Mouse (Mus musculus): ENCODE results near the gene Phactr2. TPM values are rescaled to one million over a fixed set of nuclear protein-coding genes. Genes with fewer than 3 reads are reported as not detected.

Phactr2 gene
- polyA plus RNA-seq, 1 experiment from 2014 or later = 6.7 TPM

- Histone ChIP-seq H3K4me1 (ENCODE audit: control insufficient read depth, insufficient read depth, low read depth, low read length) (no peaks in the 10 kb centered on the region), H3K9me3 (ENCODE audit: control insufficient read depth, low read length) (no peaks in the 10 kb centered on the region), H3K36me3 (ENCODE audit: control insufficient read depth, insufficient read depth, low read length) (no peaks in the 10 kb centered on the region), H3K4me2 (ENCODE audit: low read length) (no peak overlapping the region), H3K27ac (ENCODE audit: low read depth, low read length) (no peak overlapping the region), H3K9ac (ENCODE audit: low read depth, low read length) (no peak overlapping the region), H3K27me3 (replicated peaks; ENCODE audit: control insufficient read depth, insufficient read depth, low read length) (no peaks in the 10 kb centered on the region), H3K4me3 (ENCODE audit: low read length) (no peak overlapping the region)
- 31% methylated on average over 3 of the region's 3 CpGs for WGBS
- ATAC-seq = peak; percentile 72
These were observed 115.5 kb downstream of the Phactr2 start for GRCm38 (mm10) chr10:13358679-13359078.

GRCm38 (mm10) chr10:13346609-13347290 is 127.5 kb downstream of the Phactr2 start:
- 37% methylated on average over 5 of the region's 5 CpGs for WGBS
- H3K4me2 ChIP-seq (ENCODE audit: low read length) = no peak overlapping the region
- no peaks in the 10 kb centered on the region for H3K27me3 ChIP-seq (replicated peaks; ENCODE audit: control insufficient read depth, insufficient read depth, low read length)
- H3K4me1 ChIP-seq (ENCODE audit: control insufficient read depth, insufficient read depth, low read depth, low read length) = no peaks in the 10 kb centered on the region
- H3K36me3 ChIP-seq (ENCODE audit: control insufficient read depth, insufficient read depth, low read length) = no peaks in the 10 kb centered on the region
- no peak for ATAC-seq
- no peak overlapping the region for H3K27ac ChIP-seq (ENCODE audit: low read depth, low read length)
- no peaks in the 10 kb centered on the region for H3K9me3 ChIP-seq (ENCODE audit: control insufficient read depth, low read length)
- no peak overlapping the region for H3K9ac ChIP-seq (ENCODE audit: low read depth, low read length)
- H3K4me3 ChIP-seq (ENCODE audit: low read length) = no peak overlapping the region

GRCm38 (mm10) chr10:13340583-13340982 is 133.6 kb downstream of the Phactr2 start:
- H3K27me3 ChIP-seq (replicated peaks; ENCODE audit: control insufficient read depth, insufficient read depth, low read length) = no peaks in the 10 kb centered on the region
- H3K4me2 ChIP-seq (ENCODE audit: low read length) = no peak overlapping the region
- 80% methylated on average over 3 of the region's 3 CpGs for WGBS
- ATAC-seq = 0 out of 2 replicates have a peak, but pooled peaks have one; percentile 53
- no peak overlapping the region for H3K9ac ChIP-seq (ENCODE audit: low read depth, low read length)
- no peaks in the 10 kb centered on the region for H3K9me3 ChIP-seq (ENCODE audit: control insufficient read depth, low read length)
- H3K27ac ChIP-seq (ENCODE audit: low read depth, low read length) = no peak overlapping the region
- H3K4me1 ChIP-seq (ENCODE audit: control insufficient read depth, insufficient read depth, low read depth, low read length) = peaks cover 2% of the 10 kb centered on the region
- no peak overlapping the region for H3K4me3 ChIP-seq (ENCODE audit: low read length)
- H3K36me3 ChIP-seq (ENCODE audit: control insufficient read depth, insufficient read depth, low read length) = no peaks in the 10 kb centered on the region

DNA sequence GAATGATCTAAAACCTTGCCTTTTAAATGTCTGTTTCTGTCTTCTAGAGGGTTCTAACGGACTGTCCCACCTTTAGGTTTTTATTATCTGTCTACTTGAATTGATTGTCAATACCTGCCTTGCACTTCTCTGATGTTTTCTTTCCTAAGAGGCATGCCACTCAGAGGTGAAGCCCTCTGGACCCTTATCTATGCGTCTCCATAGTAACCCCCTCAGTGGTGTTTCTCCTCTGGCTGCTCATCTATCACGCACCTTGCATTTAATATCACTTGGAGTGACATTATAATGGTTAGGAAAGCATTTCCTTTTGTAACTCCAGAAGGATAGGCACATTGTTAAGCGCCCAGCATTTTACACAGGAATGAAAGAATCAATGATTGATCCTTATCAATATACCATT is 137.2 kb downstream of the Phactr2 start:
- no peaks in the 10 kb centered on the region for H3K27me3 ChIP-seq (replicated peaks; ENCODE audit: control insufficient read depth, insufficient read depth, low read length)
- ATAC-seq = no peak; the same call in 1 of the 2 replicates
- no peaks in the 10 kb centered on the region for H3K36me3 ChIP-seq (ENCODE audit: control insufficient read depth, insufficient read depth, low read length)
- 67% methylated on average over 4 of the region's 4 CpGs for WGBS
- H3K4me3 ChIP-seq (ENCODE audit: low read length) = no peak overlapping the region
- no peak overlapping the region for H3K4me2 ChIP-seq (ENCODE audit: low read length)
- H3K27ac ChIP-seq (ENCODE audit: low read depth, low read length) = 0 out of 2 replicates have a peak overlapping the region, but pooled peaks have one; percentile 7
- no peak overlapping the region for H3K9ac ChIP-seq (ENCODE audit: low read depth, low read length)
- no peaks in the 10 kb centered on the region for H3K9me3 ChIP-seq (ENCODE audit: control insufficient read depth, low read length)
- peaks cover 2% of the 10 kb centered on the region for H3K4me1 ChIP-seq (ENCODE audit: control insufficient read depth, insufficient read depth, low read depth, low read length)

- H3K9me3 ChIP-seq (ENCODE audit: control insufficient read depth, low read length) = no peaks in the 10 kb centered on the region
- H3K4me3 ChIP-seq (ENCODE audit: low read length) = no peak overlapping the region
- peaks cover 2% of the 10 kb centered on the region for H3K4me1 ChIP-seq (ENCODE audit: control insufficient read depth, insufficient read depth, low read depth, low read length)
- H3K27ac ChIP-seq (ENCODE audit: low read depth, low read length) = no peak overlapping the region
- H3K36me3 ChIP-seq (ENCODE audit: control insufficient read depth, insufficient read depth, low read length) = no peaks in the 10 kb centered on the region
- ATAC-seq = peak; percentile 44; the same call in 1 of the 2 replicates
- 56% methylated on average over 6 of the region's 6 CpGs for WGBS
- H3K4me2 ChIP-seq (ENCODE audit: low read length) = no peak overlapping the region
- H3K27me3 ChIP-seq (replicated peaks; ENCODE audit: control insufficient read depth, insufficient read depth, low read length) = no peaks in the 10 kb centered on the region
- H3K9ac ChIP-seq (ENCODE audit: low read depth, low read length) = no peak overlapping the region
These were observed 138.4 kb downstream of the Phactr2 start for GRCm38 (mm10) chr10:13335814-13336213.

DNA sequence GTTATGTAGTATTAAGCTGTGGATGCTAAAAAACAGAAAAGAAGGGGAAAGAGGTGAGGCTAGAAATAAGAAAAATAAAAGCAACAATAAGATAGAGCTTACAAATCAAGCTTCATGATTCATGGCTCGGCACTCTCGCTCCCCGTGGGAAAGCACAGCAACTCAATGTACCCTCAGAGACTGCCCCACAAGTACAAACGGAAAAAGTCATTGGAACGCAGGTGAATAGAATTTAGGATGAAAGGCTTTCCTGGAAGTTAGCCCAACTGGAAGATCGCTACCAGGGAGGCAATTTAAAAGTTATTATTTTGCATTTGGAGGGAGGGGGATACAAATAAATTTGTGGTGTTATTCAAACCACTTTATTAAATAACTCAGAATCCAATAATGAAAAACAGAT is 138.9 kb downstream of the Phactr2 start:
- no peak overlapping the region for H3K9ac ChIP-seq (ENCODE audit: low read depth, low read length)
- 57% methylated on average over 6 of the region's 6 CpGs for WGBS

DNA sequence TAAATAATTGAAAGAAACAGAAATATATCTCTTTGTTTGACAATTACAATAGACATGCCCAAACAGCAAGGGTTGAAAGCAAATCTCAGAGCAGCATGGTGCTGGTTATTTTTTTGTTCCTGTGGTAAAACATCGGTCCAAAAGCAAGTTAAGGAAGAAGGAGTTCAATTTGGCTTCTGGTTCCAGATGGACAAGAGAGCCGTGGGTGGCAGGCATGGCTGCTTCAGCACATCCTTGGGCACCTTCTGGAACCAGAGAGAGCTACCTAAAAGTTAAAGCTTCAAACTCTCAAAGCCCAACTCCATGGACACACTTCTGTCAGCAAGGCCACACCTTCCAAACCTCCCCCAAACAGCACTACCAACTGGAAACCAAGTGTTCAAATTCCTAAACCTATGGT is 140.4 kb downstream of the Phactr2 start:
- Histone ChIP-seq H3K4me2 (ENCODE audit: low read length) (no peak overlapping the region), H3K9ac (ENCODE audit: low read depth, low read length) (no peak overlapping the region), H3K4me3 (ENCODE audit: low read length) (no peak overlapping the region), H3K27ac (ENCODE audit: low read depth, low read length) (no peak overlapping the region), H3K9me3 (ENCODE audit: control insufficient read depth, low read length) (no peaks in the 10 kb centered on the region), H3K36me3 (ENCODE audit: control insufficient read depth, insufficient read depth, low read length) (no peaks in the 10 kb centered on the region), H3K4me1 (ENCODE audit: control insufficient read depth, insufficient read depth, low read depth, low read length) (peaks cover 2% of the 10 kb centered on the region), H3K27me3 (replicated peaks; ENCODE audit: control insufficient read depth, insufficient read depth, low read length) (no peaks in the 10 kb centered on the region)
- WGBS = 88% methylated on average over 2 of the region's 2 CpGs
- ATAC-seq = no peak

More for the DNA sequence above, 138.9 kb downstream of the Phactr2 start:
- H3K36me3 ChIP-seq (ENCODE audit: control insufficient read depth, insufficient read depth, low read length) = no peaks in the 10 kb centered on the region
- no peaks in the 10 kb centered on the region for H3K27me3 ChIP-seq (replicated peaks; ENCODE audit: control insufficient read depth, insufficient read depth, low read length)
- H3K4me3 ChIP-seq (ENCODE audit: low read length) = no peak overlapping the region
- H3K4me1 ChIP-seq (ENCODE audit: control insufficient read depth, insufficient read depth, low read depth, low read length) = peaks cover 2% of the 10 kb centered on the region
- H3K27ac ChIP-seq (ENCODE audit: low read depth, low read length) = no peak overlapping the region
- ATAC-seq = no peak
- H3K9me3 ChIP-seq (ENCODE audit: control insufficient read depth, low read length) = no peaks in the 10 kb centered on the region
- no peak overlapping the region for H3K4me2 ChIP-seq (ENCODE audit: low read length)

GRCm38 (mm10) chr10:13332985-13333384 is 141.2 kb downstream of the Phactr2 start:
- no peak for ATAC-seq
- peaks cover 2% of the 10 kb centered on the region for H3K4me1 ChIP-seq (ENCODE audit: control insufficient read depth, insufficient read depth, low read depth, low read length)
- no peak overlapping the region for H3K4me3 ChIP-seq (ENCODE audit: low read length)
- no peak overlapping the region for H3K4me2 ChIP-seq (ENCODE audit: low read length)
- no peaks in the 10 kb centered on the region for H3K36me3 ChIP-seq (ENCODE audit: control insufficient read depth, insufficient read depth, low read length)
- no peaks in the 10 kb centered on the region for H3K27me3 ChIP-seq (replicated peaks; ENCODE audit: control insufficient read depth, insufficient read depth, low read length)
- H3K9me3 ChIP-seq (ENCODE audit: control insufficient read depth, low read length) = no peaks in the 10 kb centered on the region
- no peak overlapping the region for H3K27ac ChIP-seq (ENCODE audit: low read depth, low read length)
- H3K9ac ChIP-seq (ENCODE audit: low read depth, low read length) = no peak overlapping the region
- WGBS = 44% methylated on average over 2 of the region's 2 CpGs

DNA sequence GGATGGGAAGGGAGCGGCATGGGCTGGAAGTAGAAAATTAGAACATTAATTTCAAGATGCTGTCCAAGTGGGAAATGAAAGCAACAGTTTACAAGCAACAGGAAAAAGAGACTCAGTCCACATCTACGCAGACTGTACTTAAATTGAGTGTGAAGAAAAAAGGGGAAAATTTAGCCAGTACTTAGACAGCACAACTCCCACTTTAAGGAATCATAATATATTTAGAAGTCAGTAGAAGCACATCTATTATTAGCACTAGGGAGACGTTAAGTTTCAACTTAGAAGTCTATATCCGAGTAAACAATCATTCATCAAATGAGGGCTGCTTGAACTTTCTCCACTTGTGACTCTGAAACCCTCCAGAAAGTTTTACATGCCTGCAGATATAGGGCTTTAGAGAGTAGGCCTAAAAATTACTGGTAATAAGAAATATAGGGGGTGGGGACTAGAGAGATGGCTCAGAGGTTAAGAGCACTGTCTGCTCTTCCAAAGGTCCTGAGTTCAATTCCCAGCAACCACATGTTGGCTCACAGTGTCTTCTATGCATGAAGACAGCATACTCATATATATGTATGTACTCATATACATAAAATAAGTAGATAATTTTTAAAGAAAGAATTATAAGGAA is 142.7 kb downstream of the Phactr2 start:
- WGBS = 84% methylated on average over 4 of the region's 4 CpGs
- Histone ChIP-seq H3K4me1 (ENCODE audit: control insufficient read depth, insufficient read depth, low read depth, low read length) (no peaks in the 10 kb centered on the region), H3K4me2 (ENCODE audit: low read length) (no peak overlapping the region), H3K36me3 (ENCODE audit: control insufficient read depth, insufficient read depth, low read length) (no peaks in the 10 kb centered on the region), H3K27me3 (replicated peaks; ENCODE audit: control insufficient read depth, insufficient read depth, low read length) (no peaks in the 10 kb centered on the region), H3K4me3 (ENCODE audit: low read length) (no peak overlapping the region), H3K27ac (ENCODE audit: low read depth, low read length) (no peak overlapping the region), H3K9ac (ENCODE audit: low read depth, low read length) (no peak overlapping the region), H3K9me3 (ENCODE audit: control insufficient read depth, low read length) (no peaks in the 10 kb centered on the region)
- no peak for ATAC-seq

Measured in hindbrain, embryonic 16.5 days (tissue).